Mouse (Mus musculus): ENCODE measurements around the gene Lmo4.

- TF ChIP-seq CTCF (IDR thresholded peaks at IDR 0.05; ENCODE audit: extremely low read depth, insufficient read depth, low read length) (no peak), POLR2A (IDR thresholded peaks at IDR 0.05; ENCODE audit: extremely low read depth, insufficient read depth, low read length) (no peak)
Observed at GRCm38 (mm10) chr3:144144066-144144465, 61.0 kb downstream of the Lmo4 start.
